Mouse (Mus musculus): Measurements from ENCODE around the gene Arhgap11a.

Gene Arhgap11a

DNA sequence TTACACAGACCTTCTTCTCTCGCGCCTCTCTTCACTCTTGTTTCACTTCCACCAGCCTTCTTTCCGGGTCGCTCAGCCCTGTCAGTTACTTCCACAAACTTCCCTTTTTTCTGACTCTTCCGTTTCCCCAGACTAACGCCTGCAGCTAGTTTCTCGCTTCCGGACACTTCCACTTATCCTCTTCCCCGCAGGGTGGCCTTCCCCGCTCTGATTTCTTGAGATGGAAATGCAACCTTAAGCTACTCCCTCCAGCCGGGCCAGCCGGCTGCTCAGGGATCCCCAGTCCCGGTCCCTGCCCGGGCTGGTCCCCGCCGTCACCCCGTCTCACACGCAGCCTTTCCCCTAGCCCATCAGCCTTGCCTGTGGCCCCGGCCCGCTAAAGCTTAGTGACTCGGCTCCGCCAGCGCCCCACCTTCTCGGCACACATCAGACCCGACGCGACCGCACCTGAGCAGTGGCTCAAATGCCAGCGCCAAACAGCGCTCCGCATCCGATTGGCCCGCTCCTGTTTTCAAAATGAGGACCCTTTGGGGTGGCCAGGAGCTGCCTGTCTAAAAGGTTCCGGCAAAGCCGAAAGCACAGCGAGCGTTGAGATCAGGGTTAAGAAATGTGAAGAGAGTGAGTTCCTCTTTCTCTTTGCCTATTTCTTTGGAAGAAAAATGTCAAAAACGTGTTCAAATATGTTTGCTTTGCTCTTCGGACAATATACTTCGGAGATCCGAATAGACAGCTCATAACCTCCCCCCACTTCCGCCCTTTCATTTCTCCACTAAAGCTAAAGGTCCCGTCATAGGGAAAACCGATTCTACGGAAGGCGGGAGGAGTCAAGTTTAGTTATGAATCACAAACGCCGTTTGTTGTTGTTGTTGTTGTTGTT lies at the start of gene Arhgap11a:
Arhgap11a (minus strand) TSS at position 417 of the 877 bp plus-strand sequence.
- DNase-seq (ENCODE audit: low spot score in 2 of 2) = peak; percentile 91 to 96

DNA sequence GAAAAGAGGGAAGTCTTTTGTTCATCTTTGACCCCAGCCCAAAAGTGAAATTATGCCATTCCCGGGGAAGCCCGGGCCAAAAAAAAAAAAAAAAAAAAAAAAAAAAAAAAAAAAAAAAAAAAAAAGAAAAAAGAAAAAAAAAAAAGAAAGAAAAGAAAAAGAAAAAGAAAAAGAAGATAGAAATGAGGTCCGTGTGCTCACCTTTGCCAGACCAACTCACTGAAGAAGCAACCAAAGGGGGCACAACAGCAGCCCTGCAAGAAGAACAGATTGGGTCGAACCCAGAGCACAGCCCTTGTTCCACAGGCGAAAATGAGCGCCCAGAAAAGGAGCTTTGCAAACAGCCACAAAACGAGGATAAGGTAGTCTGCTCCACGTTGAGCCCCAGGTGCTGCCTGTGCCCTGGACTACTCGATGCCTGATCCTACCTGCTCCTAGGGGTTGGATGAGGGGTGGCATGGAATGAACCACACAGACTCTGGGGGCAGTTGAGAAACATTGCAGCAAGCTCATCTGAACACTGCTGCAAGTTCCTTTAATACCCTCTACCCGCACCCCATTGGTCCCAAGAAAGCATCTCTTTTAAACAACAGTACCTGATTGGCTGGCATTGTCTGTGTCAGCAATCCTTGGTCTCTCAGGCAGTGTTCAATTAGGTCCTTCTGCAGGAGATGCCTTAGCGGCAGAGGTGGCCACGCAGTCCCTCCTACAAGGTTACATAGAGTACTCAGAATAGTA lies 45.1 kb upstream of the Arhgap11a start:
- DNase-seq (ENCODE audit: low spot score in 2 of 2) = no peak

DNA sequence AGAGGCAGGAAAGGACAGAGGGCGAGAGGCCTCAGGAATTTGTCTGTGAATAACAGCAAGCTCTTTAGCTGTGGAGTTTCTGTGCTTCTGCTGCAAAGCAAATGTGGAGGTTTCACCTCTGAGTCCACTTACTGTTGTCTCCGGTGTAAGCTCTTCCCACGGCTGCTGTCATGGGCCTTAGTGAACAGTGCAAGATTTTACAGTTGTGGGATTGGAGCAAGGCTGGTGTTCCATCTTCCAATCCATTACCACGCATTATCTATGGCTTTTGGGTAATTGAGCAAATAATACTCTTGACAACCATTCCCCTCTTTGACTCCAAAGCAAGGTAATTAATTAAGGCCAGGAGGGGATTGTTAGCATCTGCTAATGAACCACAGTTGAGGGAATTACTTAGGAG lies 38.7 kb upstream of the Arhgap11a start:
- no peak for DNase-seq (ENCODE audit: low spot score in 2 of 2)

DNA sequence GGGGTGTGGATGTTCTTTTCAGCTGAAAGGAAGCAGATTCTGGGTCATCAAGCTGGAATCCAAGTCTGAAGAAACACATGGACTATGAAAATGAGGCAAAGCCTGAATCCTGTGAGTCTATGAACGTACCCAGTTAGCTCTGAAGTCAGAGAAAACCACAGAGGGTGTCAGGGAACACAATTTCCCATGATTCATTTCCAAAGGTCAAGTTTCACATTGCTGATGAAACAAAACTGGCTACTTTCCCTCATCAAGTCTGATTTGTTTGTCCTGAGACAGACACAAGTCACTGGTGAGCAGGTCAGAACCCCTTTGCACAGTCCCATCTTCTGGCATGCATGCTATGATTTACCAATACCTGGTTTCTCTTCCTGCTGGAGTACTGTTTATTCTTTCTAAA lies 37.6 kb upstream of the Arhgap11a start:
- DNase-seq (ENCODE audit: low spot score in 2 of 2) = no peak

DNA sequence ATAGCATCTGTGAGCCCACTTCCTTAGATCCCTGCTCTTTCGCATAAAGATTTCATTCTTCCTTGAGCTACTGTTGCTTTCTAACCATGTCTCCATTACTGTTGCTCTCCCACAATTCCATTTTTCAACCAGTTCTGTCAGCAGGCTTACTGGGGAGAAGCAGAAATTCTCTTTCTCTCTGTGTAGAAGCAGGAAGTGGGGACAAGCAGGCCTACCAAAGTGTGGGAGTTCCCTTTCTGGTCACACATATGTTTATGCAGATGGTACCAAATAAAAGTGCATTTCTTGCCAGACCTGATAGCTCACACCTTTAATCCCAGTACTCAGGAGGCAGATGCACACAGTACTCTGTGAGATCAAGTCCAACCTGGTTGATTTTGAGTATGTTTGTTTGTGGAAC lies 21.7 kb upstream of the Arhgap11a start:
- peak in 1 of 2 experiments; percentile 4 for DNase-seq (ENCODE audit: low spot score in 2 of 2)

DNA sequence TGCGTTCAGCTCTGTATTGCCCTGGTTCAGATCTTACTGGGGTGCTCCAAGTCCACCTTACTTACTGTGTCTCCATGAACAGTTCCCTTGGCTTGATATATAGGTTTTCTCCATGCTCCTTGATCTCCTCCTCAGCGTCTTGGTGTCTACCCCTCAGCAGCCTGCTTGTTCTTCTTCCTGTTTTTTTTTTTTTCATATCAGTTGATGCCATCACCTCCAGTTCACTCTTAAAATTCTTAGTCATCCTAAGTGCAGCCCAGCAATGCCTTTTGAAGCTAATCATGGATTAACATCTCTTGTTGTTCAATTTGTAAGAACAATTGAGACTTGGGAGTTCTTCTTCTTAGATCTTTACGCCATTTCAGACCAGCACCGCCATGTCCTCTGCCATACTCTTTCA lies 19.9 kb upstream of the Arhgap11a start:
- no peak for DNase-seq (ENCODE audit: low spot score in 2 of 2)

DNA sequence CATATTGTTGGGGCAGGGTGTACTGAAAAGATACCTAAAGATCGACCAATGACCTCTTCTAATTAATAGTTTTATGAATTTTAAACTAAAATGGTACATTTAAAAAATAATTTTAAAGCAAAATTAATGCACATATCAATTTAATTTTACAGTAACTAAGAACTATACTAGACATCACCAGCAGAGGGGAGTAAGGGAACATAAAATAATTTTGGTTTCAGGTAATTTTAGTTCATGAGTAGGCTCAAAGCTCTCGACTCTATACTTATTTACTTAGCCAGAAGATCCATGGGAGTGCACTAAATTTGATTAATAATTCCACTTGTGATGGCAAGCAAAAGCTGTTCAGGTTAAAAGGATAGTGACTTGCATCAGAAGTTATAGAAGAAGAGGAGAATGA lies 17.7 kb upstream of the Arhgap11a start:
- no peak for DNase-seq (ENCODE audit: low spot score in 2 of 2)

DNA sequence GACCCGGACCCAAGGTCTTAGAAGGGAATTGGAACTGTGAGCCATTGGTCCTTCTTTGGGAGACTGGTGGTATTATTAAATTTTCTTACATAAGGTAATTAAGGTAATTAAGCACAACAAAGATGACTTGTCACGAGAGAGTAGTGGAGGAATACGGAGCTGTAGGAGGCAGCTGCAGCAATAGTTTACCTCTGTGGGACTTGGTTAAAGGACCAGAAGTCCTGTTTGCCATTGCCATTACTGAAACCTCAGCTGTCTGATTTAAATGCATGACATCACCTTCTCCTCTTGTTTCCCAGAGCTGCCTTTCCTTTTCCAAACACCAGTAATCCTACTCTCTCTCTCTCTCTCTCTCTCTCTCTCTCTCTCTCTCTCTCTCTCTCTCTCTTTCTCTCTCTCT lies 680 bp upstream of the Arhgap11a start:
- DNase-seq (ENCODE audit: low spot score in 2 of 2) = no peak

DNA sequence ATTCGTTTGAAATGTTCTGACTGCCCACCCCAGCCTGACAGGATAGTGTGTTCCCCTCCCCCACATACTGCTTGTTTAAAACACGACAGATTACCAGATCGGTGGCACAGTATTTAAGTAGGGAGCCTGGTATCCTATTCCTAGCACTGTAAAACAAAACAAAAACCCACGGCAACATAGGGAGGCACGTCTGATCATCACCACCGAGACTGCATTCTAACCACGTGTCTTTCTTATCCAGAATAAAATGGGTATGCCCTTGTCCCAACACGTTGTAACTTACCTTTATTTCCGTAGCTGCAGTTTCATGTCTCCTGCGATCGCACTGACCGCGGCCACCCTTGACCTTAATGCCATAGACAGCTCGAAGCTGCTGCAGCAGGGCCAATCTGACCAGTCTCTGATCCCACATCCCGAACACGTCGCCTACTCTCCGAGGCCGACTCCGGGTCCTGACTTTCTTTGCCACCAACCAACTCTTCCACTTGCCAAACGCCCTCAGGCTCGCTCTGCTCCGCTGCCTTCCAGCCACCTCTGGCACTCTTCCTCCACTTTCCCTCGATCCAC lies 700 bp downstream of the Arhgap11a start:
- DNase-seq (ENCODE audit: low spot score in 2 of 2) = no peak

DNA sequence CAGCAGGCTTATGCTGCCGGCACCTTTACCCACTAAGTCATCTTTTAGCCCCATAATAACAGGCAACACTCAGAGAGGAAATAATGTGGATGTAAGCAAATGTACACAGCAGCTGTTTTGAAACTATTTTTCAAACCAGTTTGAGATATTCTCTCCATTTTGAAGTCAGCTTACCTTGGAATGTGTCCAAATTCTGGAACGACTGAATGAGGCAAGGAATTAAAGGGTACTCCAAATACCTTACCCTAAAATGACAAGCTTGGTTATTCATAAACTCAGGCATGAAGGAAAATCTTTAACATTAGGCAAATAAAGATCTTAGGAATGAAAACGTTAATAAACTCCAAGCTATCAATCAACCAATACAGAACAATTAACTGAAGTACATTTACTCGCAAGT lies 3.4 kb downstream of the Arhgap11a start:
- DNase-seq (ENCODE audit: low spot score in 2 of 2) = no peak

DNA sequence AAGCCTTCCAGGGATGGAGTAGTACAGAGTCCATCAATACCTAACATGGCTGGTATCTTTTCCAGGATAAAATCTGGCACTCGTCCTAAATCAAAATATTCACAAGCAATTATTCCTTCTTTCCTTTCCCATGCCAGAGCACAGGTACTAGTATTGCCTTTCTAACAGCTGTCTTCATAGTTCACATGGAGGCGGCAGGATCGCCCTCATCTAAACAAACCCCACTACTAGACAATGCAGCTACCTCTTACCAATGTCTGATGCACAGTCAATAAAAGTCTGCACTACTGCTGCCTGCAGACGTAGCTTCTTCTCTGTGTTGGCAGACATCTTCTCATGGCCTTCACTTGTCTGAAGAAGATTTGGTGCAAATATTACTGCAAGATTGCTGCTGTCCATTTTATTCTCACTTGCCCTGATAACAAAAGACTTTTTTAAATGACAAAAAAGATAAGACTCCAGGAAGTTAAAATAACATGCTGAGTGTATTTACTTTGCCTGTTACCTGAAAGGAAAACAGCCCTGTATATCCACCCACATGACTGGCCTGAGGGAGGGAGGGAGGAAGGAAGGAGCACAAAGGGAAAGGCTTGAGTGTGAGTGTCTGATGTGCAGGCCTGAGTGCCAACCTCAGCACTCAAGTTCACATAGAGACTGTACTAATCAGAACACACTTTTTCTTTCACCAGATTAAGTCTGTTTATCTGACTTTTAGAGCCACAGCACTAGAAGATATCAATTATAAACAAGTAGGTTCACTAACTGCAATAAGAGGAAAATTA lies 6.6 kb downstream of the Arhgap11a start:
- peak in 1 of 2 experiments; percentile 5 for DNase-seq (ENCODE audit: low spot score in 2 of 2)

DNA sequence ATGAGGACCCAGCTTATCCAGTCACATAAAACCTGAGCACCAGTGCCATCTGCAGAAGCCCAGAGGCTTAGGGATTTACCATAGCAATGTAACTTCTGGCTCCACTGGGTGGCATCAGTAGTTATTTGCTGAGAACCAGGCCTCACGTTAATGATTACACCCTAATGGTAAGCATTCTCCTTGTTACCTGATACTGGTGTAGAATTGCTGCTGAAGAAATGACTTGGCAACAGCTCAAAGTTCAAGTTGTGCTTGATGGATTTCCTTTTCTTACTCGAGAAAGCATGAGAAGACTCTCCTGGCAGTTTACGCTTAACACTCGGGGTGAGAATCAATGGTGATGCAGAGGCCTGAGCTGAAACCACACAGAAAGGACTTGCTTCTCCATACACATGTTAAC lies 9.0 kb downstream of the Arhgap11a start:
- DNase-seq (ENCODE audit: low spot score in 2 of 2) = no peak

DNA sequence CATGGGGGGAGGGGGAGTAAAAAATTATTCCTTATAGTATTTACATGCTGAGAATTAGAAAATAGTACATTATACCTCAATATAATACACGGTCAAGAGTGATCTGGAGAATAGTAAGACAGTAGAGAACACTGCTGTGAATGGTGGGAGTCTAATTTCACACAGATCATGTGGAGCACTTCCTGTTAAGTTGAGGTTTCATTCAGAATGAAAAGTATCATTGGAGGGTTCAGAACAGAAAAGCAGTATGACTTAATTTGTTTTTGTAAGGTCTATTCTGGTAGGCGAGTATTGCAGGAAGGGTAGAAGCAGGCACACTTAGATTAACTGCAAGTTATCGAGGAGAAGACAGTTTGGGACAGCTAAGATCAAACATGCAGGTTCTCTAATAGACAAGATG lies 13.2 kb downstream of the Arhgap11a start:
- DNase-seq (ENCODE audit: low spot score in 2 of 2) = no peak

DNA sequence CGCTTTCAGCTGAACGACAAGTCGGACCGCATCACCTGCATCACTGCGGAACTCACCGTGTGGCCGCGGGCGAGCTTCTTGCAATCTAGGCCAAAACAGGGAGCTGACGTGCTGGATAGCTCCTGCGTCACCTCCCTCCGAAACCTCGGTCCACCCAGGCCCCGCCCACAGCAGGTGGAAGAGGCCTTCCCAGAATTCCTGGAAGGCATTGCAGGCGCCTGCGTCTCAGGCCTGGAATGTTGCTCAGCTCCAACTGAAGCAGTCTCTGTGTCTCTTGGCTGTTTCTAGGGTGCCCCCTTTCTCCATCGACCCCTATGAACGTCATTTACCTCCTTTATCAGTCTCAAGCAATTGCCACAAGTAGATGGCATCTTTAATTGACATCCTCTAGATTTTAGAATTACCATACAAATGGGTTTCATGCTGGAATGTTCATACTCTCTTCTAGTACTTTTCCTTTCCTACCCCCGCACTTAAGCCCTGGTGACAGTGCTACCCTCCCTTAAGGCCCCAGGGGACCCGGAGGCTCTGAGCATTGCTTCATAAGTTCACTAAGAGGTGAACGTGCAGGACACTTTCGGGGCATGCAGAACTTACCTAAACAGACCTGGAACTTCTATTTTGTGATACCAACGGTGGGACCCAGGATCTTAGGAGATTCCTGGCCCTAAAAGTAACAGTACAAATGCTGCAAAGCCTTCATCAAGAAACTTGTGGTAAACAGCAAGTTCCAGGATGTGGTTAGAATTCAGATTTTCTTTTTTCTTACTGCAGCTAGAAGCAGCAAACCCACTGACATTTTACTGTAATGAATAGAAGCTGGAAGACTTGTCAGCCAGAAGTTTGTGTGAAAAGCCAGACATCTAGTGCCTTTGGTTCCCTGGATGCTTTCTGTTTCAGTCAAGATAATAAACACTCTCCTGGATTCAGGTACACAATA lies 19.2 kb downstream of the Arhgap11a start, which contains the start of gene Scg5:
Scg5 (minus strand) TSS at position 179 of the 940 bp plus-strand sequence.
- DNase-seq (ENCODE audit: low spot score in 2 of 2) = no peak

DNA sequence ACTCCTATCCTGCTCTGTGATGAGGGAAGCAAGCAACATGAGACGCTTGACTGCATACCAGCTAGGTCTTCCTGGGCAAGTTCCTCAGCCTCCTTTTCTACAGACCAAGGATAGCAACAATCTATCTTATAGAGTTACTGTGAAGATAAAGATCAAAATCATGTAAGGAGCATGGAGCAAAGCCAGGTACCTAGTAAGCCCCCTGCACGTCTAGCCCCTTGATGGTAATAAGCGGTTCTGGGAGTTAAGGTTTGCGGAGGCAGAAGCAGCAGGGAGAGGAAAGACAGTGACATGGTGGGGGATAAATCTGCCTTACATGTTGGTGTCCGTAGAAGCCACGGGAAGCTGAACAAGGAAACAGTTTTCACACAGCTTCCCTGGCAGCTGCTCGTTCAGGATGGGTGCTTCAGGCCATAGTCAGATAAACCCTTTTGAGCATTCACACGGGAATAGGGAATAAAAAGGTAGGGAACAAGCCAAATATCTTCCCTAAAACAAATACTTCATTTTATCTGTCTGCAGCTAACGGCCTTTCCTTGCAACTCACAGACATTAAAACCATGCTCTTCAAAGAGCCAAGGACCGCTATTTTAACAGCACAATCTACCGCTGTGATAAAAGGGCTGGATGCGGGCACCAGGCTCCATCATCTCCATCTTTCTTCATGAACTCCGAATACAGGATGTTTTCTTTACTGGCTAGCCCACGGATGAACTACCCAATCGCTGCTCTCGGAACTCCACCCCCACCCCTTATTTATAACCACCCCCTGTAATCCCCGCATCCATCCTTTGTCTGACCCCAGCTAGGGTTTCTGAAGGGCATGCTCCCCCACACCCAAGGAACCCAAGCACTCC lies 20.1 kb downstream of the Arhgap11a start:
- DNase-seq (ENCODE audit: low spot score in 2 of 2) = no peak

DNA sequence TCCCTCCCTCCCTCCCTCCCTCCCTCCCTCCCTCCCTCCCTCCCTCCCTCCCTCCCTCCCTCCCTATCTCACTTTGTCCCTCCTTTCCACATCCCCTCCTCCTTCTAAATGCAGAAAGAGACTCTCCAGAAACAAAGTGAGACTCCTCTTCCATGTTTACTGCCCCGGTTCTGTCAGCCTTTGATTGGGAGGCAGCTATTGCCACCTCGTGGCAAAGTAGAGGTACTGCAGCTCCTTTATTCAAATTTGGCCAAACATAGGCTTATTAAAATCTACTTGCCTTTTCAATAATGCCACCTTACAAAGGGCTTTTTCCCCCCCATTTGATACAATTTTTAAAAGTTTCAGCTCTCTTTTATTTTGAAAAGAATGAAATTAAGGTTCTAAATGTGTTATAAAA lies 24.6 kb downstream of the Arhgap11a start:
- no peak for DNase-seq (ENCODE audit: low spot score in 2 of 2)

DNA sequence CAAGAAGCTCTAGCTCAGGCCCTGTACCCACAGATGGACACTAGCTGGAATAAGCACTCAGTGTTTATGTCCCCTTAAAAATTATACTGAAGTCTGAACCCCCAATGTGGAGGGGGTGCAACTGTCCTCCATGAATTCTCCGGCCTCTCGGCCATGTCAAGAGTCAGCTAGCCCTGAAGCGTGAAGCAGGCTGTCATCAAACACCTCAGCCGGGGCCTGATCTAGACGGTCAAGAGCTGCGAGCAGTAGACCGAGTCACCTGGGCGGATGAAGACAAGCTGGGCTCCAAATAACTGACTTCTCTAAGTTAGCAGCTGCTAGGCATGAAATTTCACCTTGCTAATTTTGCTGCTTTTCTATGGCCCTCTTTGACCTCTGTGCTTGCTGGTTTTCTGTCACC lies 26.1 kb downstream of the Arhgap11a start:
- no peak for DNase-seq (ENCODE audit: low spot score in 2 of 2)

DNA sequence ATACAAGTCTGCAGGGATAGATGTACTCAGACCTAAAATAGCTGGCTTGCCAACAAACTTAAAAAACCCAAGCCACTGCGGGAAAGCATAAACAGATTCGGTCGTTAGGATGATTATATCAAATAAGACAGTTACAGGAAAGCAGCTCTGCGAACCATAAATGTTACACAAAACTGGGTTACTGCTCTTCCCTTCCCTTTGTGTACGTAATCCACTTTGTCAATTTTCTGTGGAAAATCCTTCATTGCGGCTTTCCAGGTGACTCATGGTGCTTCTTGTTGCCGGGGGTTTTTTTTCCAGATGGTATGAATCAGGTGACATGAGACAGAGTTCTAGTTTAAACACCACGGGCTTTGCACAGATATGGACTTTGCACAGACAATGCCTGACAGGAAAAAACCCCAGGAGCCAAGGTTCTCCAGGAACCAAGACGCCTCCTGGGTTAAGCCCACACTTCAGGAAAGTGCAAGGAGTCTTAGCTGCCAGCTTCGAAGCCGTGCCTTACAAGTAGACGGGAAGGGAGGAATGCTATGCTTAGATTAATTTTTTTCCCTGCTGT lies 27.2 kb downstream of the Arhgap11a start:
- no peak for DNase-seq (ENCODE audit: low spot score in 2 of 2)

DNA sequence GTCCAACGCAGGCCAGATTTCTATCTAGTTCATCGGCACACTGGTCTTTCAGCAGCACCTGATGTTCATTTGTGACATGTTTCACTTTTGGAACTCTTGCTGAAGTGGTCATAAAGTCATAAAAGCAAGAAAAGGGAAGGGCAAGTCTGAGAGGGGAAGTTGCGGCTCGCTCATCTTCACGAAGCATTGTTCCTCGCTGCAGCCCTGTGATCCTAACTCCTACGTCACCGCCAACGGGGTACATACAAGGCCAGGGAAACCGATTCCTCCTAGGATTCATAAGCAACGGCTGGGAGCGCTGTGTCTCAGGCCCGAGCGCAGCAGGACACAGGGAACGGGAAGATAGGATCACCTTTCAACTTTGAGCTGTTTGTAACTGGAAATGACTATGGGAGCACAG lies 28.3 kb downstream of the Arhgap11a start:
- no peak for DNase-seq (ENCODE audit: low spot score in 2 of 2)
